Mouse (Mus musculus): ENCODE results near the gene Olfr1289. TPM values are rescaled to one million over a fixed set of nuclear protein-coding genes. Genes with fewer than 3 reads are reported as not detected.

Olfr1289 gene
- polyA plus RNA-seq (2014; fragmentation: Illumina TruSeq; extraction: RNeasy Lipid Tissue Mini Kit (QIAGEN cat#74804); ENCODE audit: low read depth, low replicate concordance), result not detected

DNA sequence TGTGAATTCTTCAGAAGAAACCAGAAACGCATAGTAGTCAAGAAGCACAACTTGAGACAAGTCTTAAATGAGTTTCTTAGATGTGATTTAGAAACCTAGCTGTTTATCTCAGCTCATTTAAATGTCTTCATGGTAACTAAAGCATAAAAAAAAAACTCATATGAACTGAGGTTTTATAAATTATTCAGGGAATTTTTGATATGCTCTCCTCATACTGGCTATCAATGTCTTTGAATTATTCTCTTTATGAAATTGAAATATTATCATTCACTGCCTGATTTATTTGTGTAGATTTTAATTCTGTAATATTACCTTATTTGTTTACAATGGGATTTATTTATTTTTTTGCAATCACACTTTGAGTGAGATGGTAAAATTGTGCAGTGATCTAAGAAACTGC lies at the start of gene Olfr1289:
Gene Olfr1289 (plus strand): TSS at position 301 of the 400 bp plus-strand sequence.

DNA sequence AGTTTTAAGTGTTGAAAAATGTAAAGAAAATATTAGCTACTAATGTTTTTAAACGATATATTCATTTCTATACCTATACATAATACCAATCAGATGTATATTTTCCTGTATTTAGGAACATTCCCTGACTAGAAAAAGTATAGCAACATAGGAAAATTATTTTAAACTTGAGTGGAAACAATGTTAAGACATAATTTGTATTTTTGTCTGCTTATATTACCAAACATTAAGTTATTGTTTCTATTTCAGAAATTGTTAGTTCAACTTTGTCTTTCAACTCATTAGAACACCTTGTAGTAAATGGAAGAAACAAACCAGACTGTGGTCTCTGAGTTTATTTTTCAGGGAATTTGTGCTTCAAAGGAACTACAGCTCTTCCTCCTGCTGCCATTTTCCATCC lies 31.8 kb upstream of the Olfr1289 start, which contains the start of gene Olfr1287:
Gene Olfr1287 (plus strand): TSS at position 301 of the 400 bp plus-strand sequence.

DNA sequence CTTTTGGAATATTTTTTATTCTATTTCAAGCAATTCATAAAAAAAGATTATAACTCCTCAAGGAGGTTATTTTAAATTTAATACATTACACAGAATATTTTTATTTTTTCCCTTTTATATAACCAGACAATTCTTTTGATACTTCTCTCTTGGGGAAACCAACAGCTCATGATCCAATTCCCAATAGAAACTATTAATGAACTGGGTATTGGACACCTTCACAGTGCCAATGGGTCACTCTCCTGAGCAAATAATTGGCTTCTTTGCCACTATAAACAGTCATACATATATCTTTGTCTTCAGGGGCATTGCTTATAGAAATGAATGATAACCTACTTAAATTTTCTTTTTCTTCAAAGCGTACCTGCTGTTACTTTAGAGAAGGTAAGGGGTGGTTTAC lies 6.8 kb upstream of the Olfr1289 start, which contains the start of gene Olfr1288:
Gene Olfr1288 (plus strand): TSS at position 301 of the 400 bp plus-strand sequence.

GRCm38 (mm10) chr2:111493729-111494128 lies 13.1 kb downstream of the Olfr1289 start, which contains the start of gene Olfr1290:
TSS of gene Olfr1290 (minus strand) at chr2:111493829.

DNA sequence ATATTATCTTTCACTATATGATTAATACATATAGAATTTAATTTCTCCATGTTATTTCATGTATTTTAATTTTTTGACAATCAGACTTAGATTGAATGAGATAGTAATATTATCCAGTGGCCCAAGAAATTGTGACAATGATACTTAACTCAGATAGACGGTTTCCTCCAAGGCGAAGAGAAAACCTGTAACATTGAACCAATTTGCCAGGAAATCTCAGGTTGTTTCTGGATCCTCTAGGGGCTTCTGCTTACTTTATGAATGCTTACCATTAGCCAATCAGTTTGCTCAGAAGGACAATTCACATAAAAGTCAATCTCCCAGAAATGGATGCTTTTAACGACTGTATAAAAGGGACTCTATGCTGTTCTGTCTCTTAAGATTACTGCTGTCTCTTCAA lies 16.3 kb downstream of the Olfr1289 start, which contains the start of gene Olfr1291-ps1:
Gene Olfr1291-ps1 (plus strand): TSS at position 301 of the 400 bp plus-strand sequence.

DNA sequence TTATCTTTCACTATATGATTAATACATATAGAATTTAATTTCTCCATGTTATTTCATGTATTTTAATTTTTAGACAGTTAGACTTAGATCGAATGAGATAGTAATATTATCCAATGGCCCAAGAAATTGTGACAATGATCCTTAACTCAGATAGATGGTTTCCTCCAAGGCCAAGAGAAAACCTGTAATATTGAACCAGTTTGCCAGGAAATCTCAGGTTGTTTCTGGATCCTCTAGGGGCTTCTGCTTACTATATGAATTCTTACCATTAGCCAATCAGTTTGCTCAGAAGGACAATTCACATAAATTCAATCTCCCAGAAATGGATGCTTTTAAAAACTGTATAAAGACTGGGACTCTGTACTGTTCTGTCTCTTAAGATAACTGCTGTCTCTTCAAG lies 44.3 kb downstream of the Olfr1289 start, which contains the start of gene Olfr1293-ps:
Gene Olfr1293-ps (plus strand): TSS at position 301 of the 400 bp plus-strand sequence.

Other genes starting within 250 kb of the Olfr1289 start
- gene Olfr1275, start 245.5 kb upstream of the Olfr1289 start, polyA plus RNA-seq (2014; fragmentation: Illumina TruSeq; extraction: RNeasy Lipid Tissue Mini Kit (QIAGEN cat#74804); ENCODE audit: low read depth, low replicate concordance), result not detected
- gene Olfr1276, start 226.3 kb upstream of the Olfr1289 start, polyA plus RNA-seq (2014; fragmentation: Illumina TruSeq; extraction: RNeasy Lipid Tissue Mini Kit (QIAGEN cat#74804); ENCODE audit: low read depth, low replicate concordance), result not detected
- gene Olfr1277, start 206.7 kb upstream of the Olfr1289 start, polyA plus RNA-seq (2014; fragmentation: Illumina TruSeq; extraction: RNeasy Lipid Tissue Mini Kit (QIAGEN cat#74804); ENCODE audit: low read depth, low replicate concordance), result not detected
- gene Olfr1278, start 190.7 kb upstream of the Olfr1289 start, polyA plus RNA-seq (2014; fragmentation: Illumina TruSeq; extraction: RNeasy Lipid Tissue Mini Kit (QIAGEN cat#74804); ENCODE audit: low read depth, low replicate concordance), result not detected
- gene Olfr1279, start 180.2 kb upstream of the Olfr1289 start, polyA plus RNA-seq (2014; fragmentation: Illumina TruSeq; extraction: RNeasy Lipid Tissue Mini Kit (QIAGEN cat#74804); ENCODE audit: low read depth, low replicate concordance), result not detected
- not detected for gene Olfr1280, start 166.8 kb upstream of the Olfr1289 start, polyA plus RNA-seq (2014; fragmentation: Illumina TruSeq; extraction: RNeasy Lipid Tissue Mini Kit (QIAGEN cat#74804); ENCODE audit: low read depth, low replicate concordance)
- gene Olfr1281, start 154.3 kb upstream of the Olfr1289 start, polyA plus RNA-seq (2014; fragmentation: Illumina TruSeq; extraction: RNeasy Lipid Tissue Mini Kit (QIAGEN cat#74804); ENCODE audit: low read depth, low replicate concordance), result not detected
- gene Olfr1282, start 144.7 kb upstream of the Olfr1289 start, polyA plus RNA-seq (2014; fragmentation: Illumina TruSeq; extraction: RNeasy Lipid Tissue Mini Kit (QIAGEN cat#74804); ENCODE audit: low read depth, low replicate concordance), result not detected
- gene Olfr1283, start 114.0 kb upstream of the Olfr1289 start, polyA plus RNA-seq (2014; fragmentation: Illumina TruSeq; extraction: RNeasy Lipid Tissue Mini Kit (QIAGEN cat#74804); ENCODE audit: low read depth, low replicate concordance), result not detected
- gene Olfr1284, start 105.3 kb upstream of the Olfr1289 start, polyA plus RNA-seq (2014; fragmentation: Illumina TruSeq; extraction: RNeasy Lipid Tissue Mini Kit (QIAGEN cat#74804); ENCODE audit: low read depth, low replicate concordance), result not detected
- gene Olfr1286, start 57.7 kb upstream of the Olfr1289 start, polyA plus RNA-seq (2014; fragmentation: Illumina TruSeq; extraction: RNeasy Lipid Tissue Mini Kit (QIAGEN cat#74804); ENCODE audit: low read depth, low replicate concordance), result not detected
- not detected for gene Olfr1287, start 31.7 kb upstream of the Olfr1289 start, polyA plus RNA-seq (2014; fragmentation: Illumina TruSeq; extraction: RNeasy Lipid Tissue Mini Kit (QIAGEN cat#74804); ENCODE audit: low read depth, low replicate concordance)
- not detected for gene Olfr1288, start 6.7 kb upstream of the Olfr1289 start, polyA plus RNA-seq (2014; fragmentation: Illumina TruSeq; extraction: RNeasy Lipid Tissue Mini Kit (QIAGEN cat#74804); ENCODE audit: low read depth, low replicate concordance)
- gene Olfr1290, start 13.0 kb downstream of the Olfr1289 start, polyA plus RNA-seq (2014; fragmentation: Illumina TruSeq; extraction: RNeasy Lipid Tissue Mini Kit (QIAGEN cat#74804); ENCODE audit: low read depth, low replicate concordance), result not detected
- not detected for gene Olfr1291-ps1, start 16.4 kb downstream of the Olfr1289 start, polyA plus RNA-seq (2014; fragmentation: Illumina TruSeq; extraction: RNeasy Lipid Tissue Mini Kit (QIAGEN cat#74804); ENCODE audit: low read depth, low replicate concordance)
- not detected for gene Olfr1293-ps, start 44.4 kb downstream of the Olfr1289 start, polyA plus RNA-seq (2014; fragmentation: Illumina TruSeq; extraction: RNeasy Lipid Tissue Mini Kit (QIAGEN cat#74804); ENCODE audit: low read depth, low replicate concordance)
- gene Olfr1294, start 59.5 kb downstream of the Olfr1289 start, polyA plus RNA-seq (2014; fragmentation: Illumina TruSeq; extraction: RNeasy Lipid Tissue Mini Kit (QIAGEN cat#74804); ENCODE audit: low read depth, low replicate concordance), result not detected
- not detected for gene Olfr1295, start 88.9 kb downstream of the Olfr1289 start, polyA plus RNA-seq (2014; fragmentation: Illumina TruSeq; extraction: RNeasy Lipid Tissue Mini Kit (QIAGEN cat#74804); ENCODE audit: low read depth, low replicate concordance)
- gene Olfr1297, start 145.7 kb downstream of the Olfr1289 start, polyA plus RNA-seq (2014; fragmentation: Illumina TruSeq; extraction: RNeasy Lipid Tissue Mini Kit (QIAGEN cat#74804); ENCODE audit: low read depth, low replicate concordance), result not detected
- not detected for gene Olfr1298, start 168.4 kb downstream of the Olfr1289 start, polyA plus RNA-seq (2014; fragmentation: Illumina TruSeq; extraction: RNeasy Lipid Tissue Mini Kit (QIAGEN cat#74804); ENCODE audit: low read depth, low replicate concordance)
- gene Olfr1299, start 180.6 kb downstream of the Olfr1289 start, polyA plus RNA-seq (2014; fragmentation: Illumina TruSeq; extraction: RNeasy Lipid Tissue Mini Kit (QIAGEN cat#74804); ENCODE audit: low read depth, low replicate concordance), result not detected

All from adrenal gland, adult 10 weeks (tissue).